In the genomic region with DNA sequence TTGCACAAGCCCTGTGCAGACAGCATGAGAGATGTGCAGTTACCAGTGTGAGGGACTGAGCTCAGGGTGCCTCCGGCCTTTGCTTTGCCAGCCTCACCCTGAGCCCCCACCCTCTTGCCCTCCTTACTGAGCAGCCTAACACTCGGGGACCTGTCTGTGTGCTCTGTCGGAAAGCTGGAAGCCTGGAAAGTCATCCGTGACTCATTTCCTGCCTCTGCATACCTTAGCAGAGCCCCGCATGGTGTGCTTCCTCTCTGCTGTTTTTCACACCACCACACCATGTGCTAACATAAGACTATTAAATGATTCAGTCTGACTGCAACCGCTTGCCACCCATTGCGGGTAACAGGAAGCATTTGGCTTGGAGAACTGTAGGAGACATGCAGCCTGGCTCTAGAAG, we compare ENCODE assay signal across 8 mouse cellular contexts.
DNase-seq lines count a peak whose midpoint lies in the region; ATAC-seq and TF ChIP-seq lines count a peak whose summit lies in the region.

No protein-coding gene starts in this region.

- peak; percentile 63 for ATAC-seq in forebrain, postnatal 0 days
- ATAC-seq in lung, postnatal 0 days: peak; percentile 65

- no peak for TF ChIP-seq EP300 in lung, postnatal 0 days (IDR thresholded peaks at IDR 0.05)

- intact Hi-C loops in heart, postnatal 10 days (cut with DNase I): no loop called here

- WGBS in forebrain, postnatal 0 days: 62% methylated on average over 7 of the region's 7 CpGs
- WGBS in forebrain, embryonic 10.5 days: 86% methylated on average over 7 of the region's 7 CpGs
- WGBS in lung, postnatal 0 days: 46% methylated on average over 7 of the region's 7 CpGs
- 31% methylated on average over 7 of the region's 7 CpGs for WGBS in lung, adult 2 months

- H3K4me1 ChIP-seq in forebrain, postnatal 0 days (ENCODE audit: insufficient read depth): peaks cover 3% of the 10 kb centered on the region; the same call in 1 of the 2 replicates
- H3K4me1 ChIP-seq in forebrain, embryonic 10.5 days: peaks cover 35% of the 10 kb centered on the region
- H3K4me1 ChIP-seq in lung, postnatal 0 days (ENCODE audit: insufficient read depth, low read depth, low read length): no peaks in the 10 kb centered on the region
- no peaks in the 10 kb centered on the region for H3K4me1 ChIP-seq in lung, adult 2 months (ENCODE audit: control insufficient read depth, insufficient read depth, low read length)

- H3K27me3 ChIP-seq in forebrain, postnatal 0 days (ENCODE audit: insufficient read depth, low read length): no peaks in the 10 kb centered on the region
- peaks cover 88% of the 10 kb centered on the region for H3K27me3 ChIP-seq in forebrain, embryonic 10.5 days (ENCODE audit: poor library complexity, severe bottlenecking)
- no peaks in the 10 kb centered on the region for H3K27me3 ChIP-seq in lung, postnatal 0 days (replicated peaks; ENCODE audit: insufficient read depth, low read length)
- no peaks in the 10 kb centered on the region for H3K27me3 ChIP-seq in myocyte (ENCODE audit: control insufficient read depth, insufficient read depth, insufficient read length)

- H3K4me3 ChIP-seq in forebrain, postnatal 0 days (ENCODE audit: low read depth, low read length): no peak overlapping the region
- H3K4me3 ChIP-seq in forebrain, embryonic 10.5 days: no peak overlapping the region
- H3K4me3 ChIP-seq in lung, postnatal 0 days (ENCODE audit: low read depth, low read length): no peak overlapping the region
- H3K4me3 ChIP-seq in lung, adult 2 months (replicated peaks; ENCODE audit: extremely low read depth, low read depth, low read length): no peak overlapping the region
- no peak overlapping the region for H3K4me3 ChIP-seq in myocyte

- H3K79me2 ChIP-seq in myocyte (ENCODE audit: control insufficient read depth, insufficient read depth): no peaks in the 10 kb centered on the region

- no peak overlapping the region for H3K27ac ChIP-seq in forebrain, postnatal 0 days (ENCODE audit: low read depth, low read length)
- no peak overlapping the region for H3K27ac ChIP-seq in forebrain, embryonic 10.5 days
- H3K27ac ChIP-seq in lung, postnatal 0 days (ENCODE audit: low read length): no peak overlapping the region

- H3ac ChIP-seq in myocyte (ENCODE audit: control insufficient read depth, insufficient read length): no peak overlapping the region

- no peak for TF ChIP-seq POLR2A in lung, adult 2 months (IDR thresholded peaks at IDR 0.05; ENCODE audit: borderline replicate concordance, extremely low read depth, low read depth, low read length)
- no peak for TF ChIP-seq POLR2A in myocyte (IDR thresholded peaks at IDR 0.05; ENCODE audit: insufficient read length, low read depth)

- H3K9ac ChIP-seq in forebrain, postnatal 0 days: no peak overlapping the region
- H3K9ac ChIP-seq in lung, postnatal 0 days (replicated peaks; ENCODE audit: low read depth): no peak overlapping the region

- no peak overlapping the region for H3K4me2 ChIP-seq in forebrain, postnatal 0 days (ENCODE audit: low read depth)
- H3K4me2 ChIP-seq in lung, postnatal 0 days (replicated peaks; ENCODE audit: low read depth, low read length): no peak overlapping the region
- peak overlapping the region; percentile 61 for H3K4me2 ChIP-seq in myocyte (ENCODE audit: low read depth)

- DNase-seq in forebrain, postnatal 0 days: no peak
- no peak for DNase-seq in forebrain, embryonic 10.5 days (ENCODE audit: extremely low spot score, low spot score)
- peak; percentile 43 for DNase-seq in lung, postnatal 0 days (ENCODE audit: low spot score)
- DNase-seq in lung, adult 2 months: no peak
- DNase-seq in heart, postnatal 10 days: peak; percentile 8 to 20
- no peak for DNase-seq in gastrocnemius, adult 8-10 months (ENCODE audit: low spot score in 2 of 2)
- DNase-seq in cerebellum, postnatal 36 days: no peak

- no peak for TF ChIP-seq CTCF in forebrain, postnatal 0 days (IDR thresholded peaks at IDR 0.05; ENCODE audit: low read depth)
- TF ChIP-seq CTCF in lung, postnatal 0 days (IDR thresholded peaks at IDR 0.05): no peak
- no peak for TF ChIP-seq CTCF in lung, adult 2 months (IDR thresholded peaks at IDR 0.05; ENCODE audit: insufficient read depth, low read length)

- no peaks in the 10 kb centered on the region for H3K9me3 ChIP-seq in forebrain, postnatal 0 days (ENCODE audit: low read length)
- H3K9me3 ChIP-seq in forebrain, embryonic 10.5 days: no peaks in the 10 kb centered on the region
- H3K9me3 ChIP-seq in lung, postnatal 0 days (ENCODE audit: low read length): no peaks in the 10 kb centered on the region

- H3K36me3 ChIP-seq in forebrain, postnatal 0 days (ENCODE audit: insufficient read depth): no peaks in the 10 kb centered on the region
- no peaks in the 10 kb centered on the region for H3K36me3 ChIP-seq in forebrain, embryonic 10.5 days (replicated peaks)
- no peaks in the 10 kb centered on the region for H3K36me3 ChIP-seq in lung, postnatal 0 days (ENCODE audit: insufficient read depth, low read length)
- no peaks in the 10 kb centered on the region for H3K36me3 ChIP-seq in myocyte (ENCODE audit: control insufficient read depth, insufficient read depth)

TF ChIP-seq in myocyte, 11 proteins besides CTCF, POLR2A, EP300 and RAD21:
- no peak for TF ChIP-seq REST (IDR thresholded peaks at IDR 0.05; ENCODE audit: insufficient read depth, insufficient read length)
- peak; percentile 85 for TF ChIP-seq CEBPB (IDR thresholded peaks at IDR 0.05; ENCODE audit: insufficient read depth, poor library complexity, severe bottlenecking)
- no peak for TF ChIP-seq POLR2AphosphoS2 (IDR thresholded peaks at IDR 0.05; ENCODE audit: insufficient read length, low read depth)
- peak; percentile 64 for TF ChIP-seq MAX (IDR thresholded peaks at IDR 0.05; ENCODE audit: low read depth)
- TF ChIP-seq MYOD1 (IDR thresholded peaks at IDR 0.05; ENCODE audit: control insufficient read depth in 1 of 3, insufficient read length in 2 of 3, low read depth in 2 of 3): peak in 1 of 3 experiments; percentile 24

Comparison
In these comparisons a context has a peak if more than half of its experiments do, and no peak if none do; other contexts are left out.
1. DNase-seq: peak in lung, postnatal 0 days (single experiment) and heart, postnatal 10 days (2 of 2); none in forebrain, postnatal 0 days (single experiment), forebrain, embryonic 10.5 days (single experiment), lung, adult 2 months (single experiment), gastrocnemius, adult 8-10 months (0 of 2) and cerebellum, postnatal 36 days (0 of 2).